Mouse (Mus musculus) hindbrain, embryonic 16.5 days (tissue): ENCODE results near the gene Kcnk1. TPM values are rescaled to one million over a fixed set of nuclear protein-coding genes. Genes with fewer than 3 reads are reported as not detected.

Source experiments
- ATAC-seq: fragments of 200-750 bp; cut with Nextera tagmentation; 2 replicates; pipeline ENCODE4 v1.8.0; 2017; ENCODE audit warnings: moderate TSS enrichment, moderate library complexity
- H3K27ac ChIP-seq: fragments of 300-500 bp; sonication (generic); 2 replicates; pipeline ENCODE4 v1.5.1; 2014; ENCODE audit warnings: low read depth, mild to moderate bottlenecking, control low read depth, low read length, moderate library complexity
- H3K27me3 ChIP-seq: fragments of 300-500 bp; sonication (generic); replicated peaks from 2 replicates; pipeline ENCODE4 v1.6.1; 2014; ENCODE audit warnings: low read length; ENCODE audit not compliant: control insufficient read depth, insufficient read depth
- H3K36me3 ChIP-seq: fragments of 300-500 bp; sonication (generic); 2 replicates; pipeline ENCODE4 v1.6.1; 2014; ENCODE audit warnings: mild to moderate bottlenecking, low read length, moderate library complexity, mixed read lengths; ENCODE audit not compliant: control insufficient read depth, insufficient read depth
- H3K4me1 ChIP-seq: fragments of 300-500 bp; sonication (generic); 2 replicates; pipeline ENCODE4 v1.6.1; 2014; ENCODE audit warnings: low read depth, low read length; ENCODE audit not compliant: control insufficient read depth, insufficient read depth
- H3K4me2 ChIP-seq: fragments of 300-500 bp; sonication (generic); 2 replicates; pipeline ENCODE4 v1.6.1; 2014; ENCODE audit warnings: mild to moderate bottlenecking, low read length, control low read depth, moderate library complexity
- H3K4me3 ChIP-seq: fragments of 300-500 bp; sonication (generic); 2 replicates; pipeline ENCODE4 v1.5.1; 2014; ENCODE audit warnings: mild to moderate bottlenecking, low read length, control low read depth, moderate library complexity
- H3K9ac ChIP-seq: fragments of 300-500 bp; sonication (generic); 2 replicates; pipeline ENCODE4 v1.6.1; 2014; ENCODE audit warnings: low read depth, mild to moderate bottlenecking, control low read depth, low read length, moderate library complexity
- H3K9me3 ChIP-seq: fragments of 300-500 bp; sonication (generic); 2 replicates; pipeline ENCODE4 v1.6.1; 2014; ENCODE audit warnings: mild to moderate bottlenecking, low read length, moderate library complexity; ENCODE audit not compliant: control insufficient read depth
- WGBS: fragments of 180-500 bp; shearing (Covaris S2); extraction: QIAGEN DNeasy Blood & Tissue Kit; methylation state at CpG from one replicate; pipeline ENCODE4 v1.1.7; 2014; 5-methylcytosine and 5-hydroxymethylcytosine counted together
- polyA plus RNA-seq: library from polyadenylated mRNA; unstranded; fragments of >200 nt; fragmentation: Nextera tagmentation; extraction: Ambion mirVana; gene quantifications from 2 replicates; pipeline ENCODE4 v1.2.1, GENCODE M21; 2015

Kcnk1 gene
- polyA plus RNA-seq, 1 experiment from 2014 or later, result 32.7 TPM

DNA sequence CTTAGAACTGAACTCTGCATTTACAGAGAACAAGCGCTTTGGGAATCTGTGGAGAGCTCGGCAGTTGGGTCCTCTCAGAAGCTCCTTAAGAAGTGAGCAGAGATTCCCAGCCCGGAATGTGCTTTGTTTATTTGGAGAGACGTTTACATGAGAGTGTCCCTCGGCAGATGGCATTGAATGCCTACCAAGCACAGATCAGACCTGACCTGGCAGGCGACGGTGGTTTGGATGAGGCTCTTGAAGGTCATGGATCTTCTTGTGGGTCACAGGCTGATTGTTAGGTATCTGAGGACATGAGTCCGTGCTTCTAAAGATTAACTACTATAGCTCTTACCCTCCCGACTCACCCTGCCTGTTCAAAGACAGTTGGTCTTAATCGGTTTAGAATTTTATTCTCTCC is 67.9 kb downstream of the Kcnk1 start:
- ATAC-seq, result no peak
- WGBS, result 84% methylated on average over 10 of the region's 10 CpGs
- H3K4me3 ChIP-seq, result no peak overlapping the region
- H3K4me2 ChIP-seq, result no peak overlapping the region
- no peak overlapping the region for H3K9ac ChIP-seq
- no peaks in the 10 kb centered on the region for H3K36me3 ChIP-seq
- H3K4me1 ChIP-seq, result no peaks in the 10 kb centered on the region; the same call in 1 of the 2 replicates
- no peaks in the 10 kb centered on the region for H3K27me3 ChIP-seq
- no peak overlapping the region for H3K27ac ChIP-seq
- no peaks in the 10 kb centered on the region for H3K9me3 ChIP-seq

- H3K36me3 ChIP-seq, result no peaks in the 10 kb centered on the region
- no peak overlapping the region for H3K4me3 ChIP-seq
- no peak overlapping the region for H3K4me2 ChIP-seq
- no peaks in the 10 kb centered on the region for H3K9me3 ChIP-seq
- WGBS, result 56% methylated on average over 9 of the region's 9 CpGs
- no peaks in the 10 kb centered on the region for H3K27me3 ChIP-seq
- H3K9ac ChIP-seq, result no peak overlapping the region
- H3K4me1 ChIP-seq, result peaks cover 5% of the 10 kb centered on the region
- peak; percentile 71; the same call in 1 of the 2 replicates for ATAC-seq
- peak overlapping the region; percentile 13; the same call in 1 of the 2 replicates for H3K27ac ChIP-seq
These were observed 69.0 kb downstream of the Kcnk1 start for GRCm38 (mm10) chr8:126063832-126064409.

DNA sequence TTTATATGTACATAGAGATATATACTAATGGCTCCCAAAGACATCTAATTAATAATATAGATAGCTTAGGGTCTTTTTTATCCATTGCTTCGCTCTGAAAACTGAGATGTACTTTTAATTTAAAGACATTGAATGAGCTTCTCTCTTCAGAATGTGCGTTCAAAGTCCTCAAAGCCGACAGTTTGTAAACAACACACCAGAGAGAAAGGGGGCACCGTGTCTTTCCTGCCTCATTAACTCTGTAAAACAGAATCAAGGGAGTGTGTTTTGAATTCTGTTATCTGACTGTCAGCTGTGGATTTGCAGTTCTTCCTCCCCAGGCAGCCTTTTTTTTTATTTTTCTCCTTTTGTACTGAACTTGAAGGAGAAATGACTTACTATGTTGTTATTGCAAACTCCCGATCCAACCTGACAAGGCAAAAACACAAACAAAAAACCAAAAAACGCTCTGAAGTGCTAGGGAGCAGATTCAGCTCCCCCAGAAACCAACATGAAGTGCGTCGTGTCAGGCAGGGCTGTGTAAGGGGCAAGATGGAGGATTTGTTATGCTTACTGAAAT is 69.7 kb downstream of the Kcnk1 start:
- Histone ChIP-seq H3K4me1 (peaks cover 5% of the 10 kb centered on the region), H3K27me3 (no peaks in the 10 kb centered on the region), H3K9ac (no peak overlapping the region), H3K27ac (no peak overlapping the region), H3K9me3 (no peaks in the 10 kb centered on the region), H3K4me3 (no peak overlapping the region), H3K4me2 (no peak overlapping the region), H3K36me3 (no peaks in the 10 kb centered on the region)
- 28% methylated on average over 8 of the region's 8 CpGs for WGBS
- no peak for ATAC-seq

GRCm38 (mm10) chr8:126067306-126067705 is 72.3 kb downstream of the Kcnk1 start:
- no peak overlapping the region for H3K9ac ChIP-seq
- no peaks in the 10 kb centered on the region for H3K9me3 ChIP-seq
- WGBS, result 58% methylated on average over 6 of the region's 6 CpGs
- no peak for ATAC-seq
- no peak overlapping the region for H3K4me2 ChIP-seq
- H3K4me1 ChIP-seq, result peaks cover 5% of the 10 kb centered on the region
- no peak overlapping the region for H3K27ac ChIP-seq
- no peaks in the 10 kb centered on the region for H3K36me3 ChIP-seq
- no peak overlapping the region for H3K4me3 ChIP-seq
- H3K27me3 ChIP-seq, result no peaks in the 10 kb centered on the region

- H3K4me1 ChIP-seq, result peaks cover 10% of the 10 kb centered on the region
- H3K4me2 ChIP-seq, result no peak overlapping the region
- 43% methylated on average over 6 of the region's 6 CpGs for WGBS
- H3K9me3 ChIP-seq, result no peaks in the 10 kb centered on the region
- H3K27me3 ChIP-seq, result no peaks in the 10 kb centered on the region
- no peak overlapping the region for H3K9ac ChIP-seq
- no peaks in the 10 kb centered on the region for H3K36me3 ChIP-seq
- no peak overlapping the region for H3K4me3 ChIP-seq
- 0 out of 2 replicates have a peak overlapping the region, but pooled peaks have one; percentile 27 for H3K27ac ChIP-seq
- ATAC-seq, result no peak
These were observed 73.2 kb downstream of the Kcnk1 start for GRCm38 (mm10) chr8:126068136-126068535.

- Histone ChIP-seq H3K9me3 (no peaks in the 10 kb centered on the region), H3K4me2 (peak overlapping the region; percentile 20; the same call in 1 of the 2 replicates), H3K27me3 (no peaks in the 10 kb centered on the region), H3K4me1 (peaks cover 10% of the 10 kb centered on the region), H3K36me3 (no peaks in the 10 kb centered on the region), H3K9ac (no peak overlapping the region), H3K4me3 (no peak overlapping the region), H3K27ac (peak overlapping the region; percentile 26; the same call in 1 of the 2 replicates)
- WGBS, result 29% methylated on average over 5 of the region's 5 CpGs
- ATAC-seq, result no peak
These were observed 77.7 kb downstream of the Kcnk1 start for GRCm38 (mm10) chr8:126072678-126073077.

GRCm38 (mm10) chr8:126073141-126073740 is 78.3 kb downstream of the Kcnk1 start:
- Histone ChIP-seq H3K4me1 (peaks cover 6% of the 10 kb centered on the region), H3K27me3 (no peaks in the 10 kb centered on the region), H3K9me3 (no peaks in the 10 kb centered on the region), H3K36me3 (no peaks in the 10 kb centered on the region), H3K4me2 (peak overlapping the region; percentile 20; the same call in 1 of the 2 replicates), H3K9ac (no peak overlapping the region), H3K27ac (peak overlapping the region; percentile 26; the same call in 1 of the 2 replicates), H3K4me3 (no peak overlapping the region)
- WGBS, result 23% methylated on average over 7 of the region's 7 CpGs
- peak; percentile 76 for ATAC-seq

GRCm38 (mm10) chr8:126074111-126074510 is 79.1 kb downstream of the Kcnk1 start:
- ATAC-seq, result no peak
- Histone ChIP-seq H3K9me3 (no peaks in the 10 kb centered on the region), H3K36me3 (no peaks in the 10 kb centered on the region), H3K27ac (no peak overlapping the region), H3K4me2 (no peak overlapping the region), H3K27me3 (no peaks in the 10 kb centered on the region), H3K4me1 (peaks cover 5% of the 10 kb centered on the region), H3K9ac (no peak overlapping the region), H3K4me3 (no peak overlapping the region)
- WGBS, result 56% methylated on average over 1 of the region's 1 CpGs

DNA sequence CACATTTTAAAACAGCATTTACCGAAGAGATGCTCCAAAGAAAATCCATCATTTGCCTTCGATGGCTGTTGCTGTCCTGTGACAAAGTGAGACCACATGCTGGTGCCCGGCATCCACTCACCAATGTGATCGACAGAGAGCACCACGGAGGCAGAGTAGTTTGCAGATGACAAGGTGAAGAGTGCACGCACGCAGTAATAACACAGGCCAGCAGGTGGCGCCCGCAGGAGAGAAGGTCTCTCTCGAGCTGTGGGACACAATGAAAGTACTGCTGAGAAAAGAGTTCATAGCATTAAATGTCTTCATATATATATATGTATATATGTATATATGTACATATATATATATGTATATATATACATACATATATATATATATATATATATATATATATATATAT is 80.4 kb downstream of the Kcnk1 start:
- H3K36me3 ChIP-seq, result no peaks in the 10 kb centered on the region
- no peak overlapping the region for H3K9ac ChIP-seq
- H3K4me2 ChIP-seq, result no peak overlapping the region
- H3K27me3 ChIP-seq, result no peaks in the 10 kb centered on the region
- H3K27ac ChIP-seq, result no peak overlapping the region
- ATAC-seq, result no peak
- H3K4me1 ChIP-seq, result peaks cover 5% of the 10 kb centered on the region
- H3K9me3 ChIP-seq, result no peaks in the 10 kb centered on the region
- no peak overlapping the region for H3K4me3 ChIP-seq
- WGBS, result 17% methylated on average over 10 of the region's 10 CpGs
